Mouse (Mus musculus): ENCODE results near the gene Satb1. TPM values are rescaled to one million over a fixed set of nuclear protein-coding genes. Genes with fewer than 3 reads are reported as not detected.
A peak's percentile ranks its signal among the peaks of the same experiment; 100 is the strongest.

The Satb1 gene
- polyA plus RNA-seq, 1 experiment from 2014 or later, result 31.8 TPM

DNA sequence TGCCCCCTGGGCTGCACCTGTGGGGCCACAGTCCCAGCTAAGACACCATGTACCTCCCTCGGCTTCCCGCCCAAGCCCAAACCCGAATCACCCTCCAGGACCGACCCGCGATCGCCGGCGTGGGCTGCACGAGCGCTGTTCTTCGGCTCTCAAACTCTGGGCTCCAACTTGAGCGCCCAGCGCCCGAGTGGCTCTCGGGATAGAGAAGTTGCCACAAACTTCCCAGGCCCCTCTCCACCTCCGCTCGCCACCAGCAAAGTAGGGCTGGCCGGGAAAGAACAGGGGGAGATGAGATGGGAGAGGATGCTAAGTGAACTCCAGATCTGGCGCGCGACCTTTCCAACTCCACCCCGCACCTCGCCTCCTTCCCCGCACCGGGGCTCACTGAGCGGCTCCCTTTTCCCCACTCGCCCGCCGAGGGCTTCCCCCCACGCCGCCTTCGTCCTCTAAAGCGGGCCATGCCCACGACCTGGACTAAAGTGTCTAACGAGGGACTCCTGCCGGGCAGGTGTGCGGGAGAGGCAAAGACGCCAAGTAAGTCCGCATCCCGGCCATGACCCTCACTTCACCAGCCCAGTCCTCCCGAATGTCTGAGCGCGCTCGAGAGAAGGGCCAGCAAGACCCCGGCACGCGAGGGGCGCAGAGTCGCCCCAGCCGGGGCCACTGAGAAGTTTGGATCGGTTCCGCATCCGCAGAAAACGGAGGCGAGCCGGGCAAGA lies 1.2 kb downstream of the Satb1 start:
- Histone ChIP-seq H3K9me3 (ENCODE audit: control insufficient read depth, low read length) (no peaks in the 10 kb centered on the region), H3K4me3 (ENCODE audit: low read depth, low read length) (peak overlapping the region; percentile 69), H3K4me2 (ENCODE audit: low read depth, low read length, severe bottlenecking) (peak overlapping the region; percentile 99), H3K27ac (ENCODE audit: low read depth, low read length) (no peak overlapping the region), H3K4me1 (replicated peaks; ENCODE audit: control insufficient read depth, insufficient read depth, low read length) (peaks cover 8% of the 10 kb centered on the region), H3K36me3 (ENCODE audit: control insufficient read depth, insufficient read depth, low read length) (no peaks in the 10 kb centered on the region), H3K9ac (ENCODE audit: low read length) (peak overlapping the region; percentile 69), H3K27me3 (ENCODE audit: control insufficient read depth, insufficient read depth, low read length) (peaks cover 21% of the 10 kb centered on the region)
- under 1% methylated on average over 57 of the region's 57 CpGs for WGBS
- DNase-seq (ENCODE audit: low spot score), result peak; percentile 74
- peak; percentile 19 for ATAC-seq (replicated peaks; ENCODE audit: low FRiP score)

DNA sequence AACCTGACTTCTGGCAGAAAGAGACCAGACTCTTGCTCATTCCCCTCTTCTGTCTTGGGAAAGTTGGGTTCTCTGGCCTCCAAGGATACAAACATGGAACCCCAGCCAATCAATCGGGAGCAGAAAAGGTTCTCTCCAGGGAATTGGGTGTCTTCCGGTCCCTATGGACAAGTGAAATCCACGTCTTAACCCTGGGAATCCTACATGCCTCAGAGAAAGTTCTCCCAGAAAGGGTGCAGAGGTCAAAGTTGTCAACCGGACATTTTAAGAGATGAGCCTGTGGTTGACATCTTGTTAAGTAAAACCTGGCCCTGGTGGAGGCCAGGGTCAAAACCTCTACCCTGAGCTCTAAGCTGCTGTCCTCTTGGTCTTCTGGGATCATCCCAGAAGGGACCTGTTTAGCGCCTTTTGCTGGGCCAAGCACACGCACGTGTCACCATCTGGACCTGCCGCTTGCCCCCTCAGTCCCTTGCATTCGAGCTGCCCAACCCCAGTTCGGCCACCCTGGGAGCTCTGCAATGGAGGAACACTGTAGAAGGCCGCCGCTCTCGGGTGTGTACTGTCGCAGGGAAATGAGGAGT lies 1.9 kb downstream of the Satb1 start:
- H3K9ac ChIP-seq (ENCODE audit: low read length), result peak overlapping the region; percentile 69

DNA sequence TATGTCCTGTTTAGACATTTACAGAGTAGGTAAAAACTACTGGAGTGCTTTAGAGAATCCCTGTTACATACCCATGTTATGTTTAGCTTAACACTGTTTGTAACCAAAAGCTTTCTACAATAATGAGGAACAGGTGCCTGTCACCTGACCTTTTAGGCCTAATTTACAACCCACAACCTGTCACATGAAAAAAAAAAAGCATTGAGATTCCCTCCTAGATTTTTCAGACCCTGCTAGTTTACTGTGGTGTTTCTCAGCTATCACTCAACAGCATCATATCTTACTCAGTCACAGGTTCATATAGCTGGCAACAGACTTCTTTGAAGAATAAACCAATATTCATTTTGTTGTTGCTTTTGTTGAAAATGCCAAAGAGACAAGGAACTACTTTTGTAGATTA lies 3.7 kb downstream of the Satb1 start:
- H3K36me3 ChIP-seq (ENCODE audit: control insufficient read depth, insufficient read depth, low read length), result no peaks in the 10 kb centered on the region
- H3K27ac ChIP-seq (ENCODE audit: low read depth, low read length), result no peak overlapping the region
- H3K9ac ChIP-seq (ENCODE audit: low read length), result no peak overlapping the region
- no peak overlapping the region for H3K4me2 ChIP-seq (ENCODE audit: low read depth, low read length, severe bottlenecking)
- no peaks in the 10 kb centered on the region for H3K9me3 ChIP-seq (ENCODE audit: control insufficient read depth, low read length)
- no peak for ATAC-seq (replicated peaks; ENCODE audit: low FRiP score)
- H3K27me3 ChIP-seq (ENCODE audit: control insufficient read depth, insufficient read depth, low read length), result peaks cover 18% of the 10 kb centered on the region
- DNase-seq (ENCODE audit: low spot score), result no peak
- no peak overlapping the region for H3K4me3 ChIP-seq (ENCODE audit: low read depth, low read length)
- peaks cover 8% of the 10 kb centered on the region for H3K4me1 ChIP-seq (replicated peaks; ENCODE audit: control insufficient read depth, insufficient read depth, low read length)

More for the DNA sequence above, 1.9 kb downstream of the Satb1 start:
- H3K4me2 ChIP-seq (ENCODE audit: low read depth, low read length, severe bottlenecking), result peak overlapping the region; percentile 99
- H3K4me1 ChIP-seq (replicated peaks; ENCODE audit: control insufficient read depth, insufficient read depth, low read length), result peaks cover 8% of the 10 kb centered on the region
- H3K27ac ChIP-seq (ENCODE audit: low read depth, low read length), result no peak overlapping the region
- peaks cover 21% of the 10 kb centered on the region for H3K27me3 ChIP-seq (ENCODE audit: control insufficient read depth, insufficient read depth, low read length)
- H3K9me3 ChIP-seq (ENCODE audit: control insufficient read depth, low read length), result no peaks in the 10 kb centered on the region
- ATAC-seq (replicated peaks; ENCODE audit: low FRiP score), result 0 out of 2 replicates have a peak, but pooled peaks have one; percentile 5
- peak overlapping the region; percentile 69 for H3K4me3 ChIP-seq (ENCODE audit: low read depth, low read length)
- H3K36me3 ChIP-seq (ENCODE audit: control insufficient read depth, insufficient read depth, low read length), result no peaks in the 10 kb centered on the region
- WGBS, result 13% methylated on average over 14 of the region's 14 CpGs
- DNase-seq (ENCODE audit: low spot score), result no peak

GRCm38 (mm10) chr17:51827922-51828410 lies 5.1 kb downstream of the Satb1 start:
- no peak overlapping the region for H3K9ac ChIP-seq (ENCODE audit: low read length)
- no peak overlapping the region for H3K4me2 ChIP-seq (ENCODE audit: low read depth, low read length, severe bottlenecking)
- H3K4me1 ChIP-seq (replicated peaks; ENCODE audit: control insufficient read depth, insufficient read depth, low read length), result peaks cover 6% of the 10 kb centered on the region
- H3K9me3 ChIP-seq (ENCODE audit: control insufficient read depth, low read length), result no peaks in the 10 kb centered on the region
- H3K4me3 ChIP-seq (ENCODE audit: low read depth, low read length), result no peak overlapping the region
- H3K27ac ChIP-seq (ENCODE audit: low read depth, low read length), result no peak overlapping the region
- ATAC-seq (replicated peaks; ENCODE audit: low FRiP score), result no peak
- H3K27me3 ChIP-seq (ENCODE audit: control insufficient read depth, insufficient read depth, low read length), result peaks cover 11% of the 10 kb centered on the region
- 73% methylated on average over 8 of the region's 8 CpGs for WGBS
- DNase-seq (ENCODE audit: low spot score), result no peak
- H3K36me3 ChIP-seq (ENCODE audit: control insufficient read depth, insufficient read depth, low read length), result no peaks in the 10 kb centered on the region

- no peak for ATAC-seq (replicated peaks; ENCODE audit: low FRiP score)
- Histone ChIP-seq H3K4me3 (ENCODE audit: low read depth, low read length) (no peak overlapping the region), H3K9ac (ENCODE audit: low read length) (no peak overlapping the region), H3K27me3 (ENCODE audit: control insufficient read depth, insufficient read depth, low read length) (peaks cover 8% of the 10 kb centered on the region), H3K9me3 (ENCODE audit: control insufficient read depth, low read length) (no peaks in the 10 kb centered on the region), H3K4me2 (ENCODE audit: low read depth, low read length, severe bottlenecking) (no peak overlapping the region), H3K4me1 (replicated peaks; ENCODE audit: control insufficient read depth, insufficient read depth, low read length) (peaks cover 3% of the 10 kb centered on the region), H3K36me3 (ENCODE audit: control insufficient read depth, insufficient read depth, low read length) (no peaks in the 10 kb centered on the region), H3K27ac (ENCODE audit: low read depth, low read length) (no peak overlapping the region)
- 58% methylated on average over 4 of the region's 4 CpGs for WGBS
- no peak for DNase-seq (ENCODE audit: low spot score)
These were observed 6.6 kb downstream of the Satb1 start for GRCm38 (mm10) chr17:51826461-51826860.

DNA sequence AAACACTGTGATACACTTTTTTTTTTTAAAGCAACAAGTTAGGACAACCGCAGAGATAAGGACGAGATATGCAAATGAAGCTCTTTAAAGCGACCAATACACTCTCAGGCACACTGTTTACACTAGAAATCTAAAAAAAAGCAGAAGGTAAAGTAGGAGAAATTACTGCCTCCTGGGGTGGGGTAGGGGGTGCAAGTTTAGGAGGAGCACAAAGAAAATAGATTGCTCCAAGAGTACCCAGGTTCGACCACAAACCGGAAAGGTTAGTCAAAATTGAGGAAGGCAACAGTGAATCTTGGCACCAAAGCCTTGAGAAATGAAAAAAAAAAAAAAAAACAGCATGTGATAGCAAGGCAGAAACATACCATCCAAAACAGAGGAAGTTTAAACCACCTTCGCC lies 18.8 kb downstream of the Satb1 start:
- H3K9ac ChIP-seq (ENCODE audit: low read length), result no peak overlapping the region
- ATAC-seq (replicated peaks; ENCODE audit: low FRiP score), result no peak
- H3K27me3 ChIP-seq (ENCODE audit: control insufficient read depth, insufficient read depth, low read length), result no peaks in the 10 kb centered on the region
- no peak overlapping the region for H3K4me3 ChIP-seq (ENCODE audit: low read depth, low read length)
- H3K36me3 ChIP-seq (ENCODE audit: control insufficient read depth, insufficient read depth, low read length), result no peaks in the 10 kb centered on the region
- H3K4me2 ChIP-seq (ENCODE audit: low read depth, low read length, severe bottlenecking), result no peak overlapping the region
- no peaks in the 10 kb centered on the region; the same call in 1 of the 2 replicates for H3K4me1 ChIP-seq (replicated peaks; ENCODE audit: control insufficient read depth, insufficient read depth, low read length)
- 20% methylated on average over 6 of the region's 6 CpGs for WGBS
- H3K27ac ChIP-seq (ENCODE audit: low read depth, low read length), result no peak overlapping the region
- no peaks in the 10 kb centered on the region for H3K9me3 ChIP-seq (ENCODE audit: control insufficient read depth, low read length)
- no peak for DNase-seq (ENCODE audit: low spot score)

- H3K9me3 ChIP-seq (ENCODE audit: control insufficient read depth, low read length), result no peaks in the 10 kb centered on the region
- no peaks in the 10 kb centered on the region for H3K27me3 ChIP-seq (ENCODE audit: control insufficient read depth, insufficient read depth, low read length)
- 4% methylated on average over 6 of the region's 6 CpGs for WGBS
- peak overlapping the region; percentile 95 for H3K9ac ChIP-seq (ENCODE audit: low read length)
- no peaks in the 10 kb centered on the region for H3K36me3 ChIP-seq (ENCODE audit: control insufficient read depth, insufficient read depth, low read length)
- H3K4me1 ChIP-seq (replicated peaks; ENCODE audit: control insufficient read depth, insufficient read depth, low read length), result no peaks in the 10 kb centered on the region; the same call in 1 of the 2 replicates
- DNase-seq (ENCODE audit: low spot score), result no peak
- 0 out of 2 replicates have a peak overlapping the region, but pooled peaks have one; percentile 95 for H3K27ac ChIP-seq (ENCODE audit: low read depth, low read length)
- H3K4me2 ChIP-seq (ENCODE audit: low read depth, low read length, severe bottlenecking), result peak overlapping the region; percentile 67
- ATAC-seq (replicated peaks; ENCODE audit: low FRiP score), result no peak
- H3K4me3 ChIP-seq (ENCODE audit: low read depth, low read length), result peak overlapping the region; percentile 91
These were observed 19.3 kb downstream of the Satb1 start for GRCm38 (mm10) chr17:51813784-51814120.

- no peaks in the 10 kb centered on the region for H3K9me3 ChIP-seq (ENCODE audit: control insufficient read depth, low read length)
- peak; percentile 87 for ATAC-seq (replicated peaks; ENCODE audit: low FRiP score)
- H3K27me3 ChIP-seq (ENCODE audit: control insufficient read depth, insufficient read depth, low read length), result no peaks in the 10 kb centered on the region
- H3K27ac ChIP-seq (ENCODE audit: low read depth, low read length), result peak overlapping the region; percentile 95
- H3K4me2 ChIP-seq (ENCODE audit: low read depth, low read length, severe bottlenecking), result peak overlapping the region; percentile 67
- under 1% methylated on average over 75 of the region's 115 CpGs for WGBS
- no peaks in the 10 kb centered on the region for H3K36me3 ChIP-seq (ENCODE audit: control insufficient read depth, insufficient read depth, low read length)
- H3K9ac ChIP-seq (ENCODE audit: low read length), result peak overlapping the region; percentile 95
- no peaks in the 10 kb centered on the region; the same call in 1 of the 2 replicates for H3K4me1 ChIP-seq (replicated peaks; ENCODE audit: control insufficient read depth, insufficient read depth, low read length)
- peak overlapping the region; percentile 91 for H3K4me3 ChIP-seq (ENCODE audit: low read depth, low read length)
- peak; percentile 90 for DNase-seq (ENCODE audit: low spot score)
These were observed 19.9 kb downstream of the Satb1 start for GRCm38 (mm10) chr17:51812942-51813783.

Measured in forebrain, embryonic 11.5 days (tissue).